Comparison of ENCODE assay signal across 26 mouse cellular contexts in genomic region chr10:117671266-117671665, GRCm38 (mm10).
"Had no signal": no experiment of that assay in that cellular context is flagged by ENCODE, and none has a peak within 500 bp of the region (broad histone marks: within the 10 kb centered on the region; RNA-seq: fewer than 3 reads in every experiment).

No protein-coding gene starts in this region.

- DNase-seq: cerebellum, adult 8-10 months; cerebellum, adult 9-10 months; cerebellum, adult 9-11 months; cerebellum, postnatal 10 days; cerebellum, postnatal 14 days; cerebellum, postnatal 25 days; cerebellum, postnatal 36 days; embryo, embryonic 11 days; forebrain, postnatal 0 days; gastrocnemius, adult 2 months; gastrocnemius, postnatal 10 days; gastrocnemius, postnatal 14 days; gastrocnemius, postnatal 25 days; gastrocnemius, postnatal 36 days; heart, adult 11 months; heart, adult 18-20 months; heart, adult 2 months had no signal

- H3K4me3 ChIP-seq: embryonic facial prominence, embryonic 10.5 days; embryonic facial prominence, embryonic 12.5 days; embryonic facial prominence, embryonic 13.5 days; embryonic facial prominence, embryonic 15.5 days; erythroblast, embryonic 14.5 days; forebrain, embryonic 10.5 days; forebrain, embryonic 12.5 days; forebrain, embryonic 13.5 days; forebrain, embryonic 15.5 days; gastrocnemius, adult 2 months; heart, adult 2 months had no signal

- H3K27ac ChIP-seq: embryonic facial prominence, embryonic 10.5 days; embryonic facial prominence, embryonic 12.5 days; embryonic facial prominence, embryonic 13.5 days; embryonic facial prominence, embryonic 15.5 days; forebrain, embryonic 10.5 days; forebrain, embryonic 12.5 days; forebrain, embryonic 13.5 days; forebrain, embryonic 15.5 days; gastrocnemius, adult 2 months; heart, adult 2 months had no signal
